Mouse (Mus musculus): ENCODE measurements around the gene Oas1e. TPM values are rescaled to one million over a fixed set of nuclear protein-coding genes. Genes with fewer than 3 reads are reported as not detected.
"Not testable (repeated sequence)": the region's sequence is repeated elsewhere in the genome, so short reads cannot be mapped to it uniquely, and the experiment has no call there.

Gene Oas1e
- polyA plus RNA-seq, 1 experiment from 2014 or later, result 0.14 TPM

GRCm38 (mm10) chr5:120803596-120803995 lies 8.3 kb upstream of the Oas1e start:
- H3K9me3 ChIP-seq, result 0 out of 2 replicates have a peak, but pooled peaks cover 6% of the 10 kb centered on the region
- ATAC-seq (ENCODE audit: low read depth), result no peak
- H3K36me3 ChIP-seq, result no peaks in the 10 kb centered on the region
- no peaks in the 10 kb centered on the region for H3K4me1 ChIP-seq (replicated peaks)
- H3K4me3 ChIP-seq, result no peak overlapping the region
- H3K4me2 ChIP-seq, result no peak overlapping the region
- WGBS, result 78% methylated on average over 2 of the region's 2 CpGs
- no peak overlapping the region for H3K27ac ChIP-seq (replicated peaks)
- H3K27me3 ChIP-seq, result no peaks in the 10 kb centered on the region
- no peak overlapping the region for H3K9ac ChIP-seq

GRCm38 (mm10) chr5:120798943-120799342 lies 3.6 kb upstream of the Oas1e start:
- H3K9me3 ChIP-seq; H3K4me2 ChIP-seq; H3K36me3 ChIP-seq; H3K27ac ChIP-seq (replicated peaks); H3K27me3 ChIP-seq; ATAC-seq (ENCODE audit: low read depth); H3K4me1 ChIP-seq (replicated peaks); H3K9ac ChIP-seq; H3K4me3 ChIP-seq: not testable (repeated sequence)
- 43% methylated on average over 1 of the region's 2 CpGs for WGBS

GRCm38 (mm10) chr5:120798147-120798546 lies 2.8 kb upstream of the Oas1e start:
- H3K27ac ChIP-seq (replicated peaks); H3K4me2 ChIP-seq; H3K27me3 ChIP-seq; H3K36me3 ChIP-seq; H3K4me1 ChIP-seq (replicated peaks); H3K4me3 ChIP-seq; H3K9me3 ChIP-seq; ATAC-seq (ENCODE audit: low read depth); H3K9ac ChIP-seq: not testable (repeated sequence)
- 84% methylated on average over 5 of the region's 5 CpGs for WGBS

GRCm38 (mm10) chr5:120793043-120793442 lies 2.3 kb downstream of the Oas1e start:
- 29% methylated on average over 2 of the region's 2 CpGs for WGBS
- H3K9ac ChIP-seq, result no peak overlapping the region
- no peaks in the 10 kb centered on the region for H3K36me3 ChIP-seq
- no peaks in the 10 kb centered on the region for H3K4me1 ChIP-seq (replicated peaks)
- no peak overlapping the region for H3K27ac ChIP-seq (replicated peaks)
- no peak for ATAC-seq (ENCODE audit: low read depth)
- no peaks in the 10 kb centered on the region for H3K9me3 ChIP-seq
- H3K4me3 ChIP-seq, result no peak overlapping the region
- no peaks in the 10 kb centered on the region for H3K27me3 ChIP-seq
- no peak overlapping the region for H3K4me2 ChIP-seq

- Histone ChIP-seq H3K4me1 (replicated peaks) (no peaks in the 10 kb centered on the region), H3K27ac (replicated peaks) (no peak overlapping the region), H3K9me3 (no peaks in the 10 kb centered on the region), H3K4me2 (no peak overlapping the region), H3K4me3 (no peak overlapping the region), H3K36me3 (no peaks in the 10 kb centered on the region), H3K9ac (no peak overlapping the region), H3K27me3 (no peaks in the 10 kb centered on the region)
- ATAC-seq (ENCODE audit: low read depth), result no peak
- WGBS, result 66% methylated on average over 3 of the region's 3 CpGs
Measured at GRCm38 (mm10) chr5:120787042-120787441, 8.3 kb downstream of the Oas1e start.

GRCm38 (mm10) chr5:120782446-120782845 lies 12.9 kb downstream of the Oas1e start:
- no peak overlapping the region for H3K4me3 ChIP-seq
- H3K36me3 ChIP-seq, result no peaks in the 10 kb centered on the region
- no peak for ATAC-seq (ENCODE audit: low read depth)
- H3K9ac ChIP-seq, result no peak overlapping the region
- no peaks in the 10 kb centered on the region for H3K4me1 ChIP-seq (replicated peaks)
- H3K27me3 ChIP-seq, result no peaks in the 10 kb centered on the region
- no peak overlapping the region for H3K27ac ChIP-seq (replicated peaks)
- no peak overlapping the region for H3K4me2 ChIP-seq
- no peaks in the 10 kb centered on the region for H3K9me3 ChIP-seq
- WGBS, result 76% methylated on average over 2 of the region's 2 CpGs

- no peaks in the 10 kb centered on the region for H3K9me3 ChIP-seq
- no peak overlapping the region for H3K4me2 ChIP-seq
- no peak overlapping the region for H3K4me3 ChIP-seq
- no peaks in the 10 kb centered on the region for H3K27me3 ChIP-seq
- no peak overlapping the region for H3K27ac ChIP-seq (replicated peaks)
- no peak for ATAC-seq (ENCODE audit: low read depth)
- no peak overlapping the region for H3K9ac ChIP-seq
- 89% methylated on average over 1 of the region's 1 CpGs for WGBS
- no peaks in the 10 kb centered on the region for H3K4me1 ChIP-seq (replicated peaks)
- H3K36me3 ChIP-seq, result no peaks in the 10 kb centered on the region
Measured at GRCm38 (mm10) chr5:120781646-120782045, 13.7 kb downstream of the Oas1e start.

GRCm38 (mm10) chr5:120779922-120780321 lies 15.4 kb downstream of the Oas1e start:
- Histone ChIP-seq H3K9me3 (no peaks in the 10 kb centered on the region), H3K4me2 (no peak overlapping the region), H3K27me3 (no peaks in the 10 kb centered on the region), H3K36me3 (no peaks in the 10 kb centered on the region), H3K27ac (replicated peaks) (no peak overlapping the region), H3K9ac (no peak overlapping the region), H3K4me1 (replicated peaks) (no peaks in the 10 kb centered on the region), H3K4me3 (no peak overlapping the region)
- no peak for ATAC-seq (ENCODE audit: low read depth)
- 66% methylated on average over 3 of the region's 3 CpGs for WGBS

- no peak overlapping the region for H3K4me2 ChIP-seq
- ATAC-seq (ENCODE audit: low read depth), result no peak
- H3K4me3 ChIP-seq, result no peak overlapping the region
- no peaks in the 10 kb centered on the region for H3K9me3 ChIP-seq
- H3K27me3 ChIP-seq, result no peaks in the 10 kb centered on the region
- no peak overlapping the region for H3K9ac ChIP-seq
- H3K27ac ChIP-seq (replicated peaks), result no peak overlapping the region
- WGBS, result 77% methylated on average over 2 of the region's 2 CpGs
- no peaks in the 10 kb centered on the region for H3K4me1 ChIP-seq (replicated peaks)
- no peaks in the 10 kb centered on the region for H3K36me3 ChIP-seq
Measured at GRCm38 (mm10) chr5:120778941-120779340, 16.4 kb downstream of the Oas1e start.

- H3K27me3 ChIP-seq, result no peaks in the 10 kb centered on the region
- no peak within 1 kb of the TSS for H3K4me2 ChIP-seq
- H3K9me3 ChIP-seq, result no peaks in the 10 kb centered on the region
- no peaks in the 10 kb centered on the region for H3K4me1 ChIP-seq (replicated peaks)
- 85% methylated on average over 9 of the region's 9 CpGs for WGBS
- no peaks in the 10 kb centered on the region for H3K36me3 ChIP-seq
- no peak for ATAC-seq (ENCODE audit: low read depth)
- no peak within 1 kb of the TSS for H3K9ac ChIP-seq
- H3K4me3 ChIP-seq, result no peak within 1 kb of the TSS
- H3K27ac ChIP-seq (replicated peaks), result no peak within 1 kb of the TSS
Measured at GRCm38 (mm10) chr5:120777478-120777877, 17.9 kb downstream of the Oas1e start, which contains the start of gene Oas3. Oas3 (minus strand) TSS chr5:120777661.

GRCm38 (mm10) chr5:120776801-120777200 lies 18.5 kb downstream of the Oas1e start:
- WGBS, result 83% methylated on average over 5 of the region's 5 CpGs
- H3K4me2 ChIP-seq, result no peak overlapping the region
- no peaks in the 10 kb centered on the region for H3K9me3 ChIP-seq
- no peak overlapping the region for H3K4me3 ChIP-seq
- no peaks in the 10 kb centered on the region for H3K4me1 ChIP-seq (replicated peaks)
- H3K9ac ChIP-seq, result no peak overlapping the region
- H3K36me3 ChIP-seq, result no peaks in the 10 kb centered on the region
- no peak for ATAC-seq (ENCODE audit: low read depth)
- no peak overlapping the region for H3K27ac ChIP-seq (replicated peaks)
- H3K27me3 ChIP-seq, result no peaks in the 10 kb centered on the region

GRCm38 (mm10) chr5:120775287-120775985 lies 19.9 kb downstream of the Oas1e start:
- Histone ChIP-seq H3K9me3 (no peaks in the 10 kb centered on the region), H3K4me2 (no peak overlapping the region), H3K9ac (no peak overlapping the region), H3K27ac (replicated peaks) (no peak overlapping the region), H3K27me3 (no peaks in the 10 kb centered on the region), H3K4me1 (replicated peaks) (no peaks in the 10 kb centered on the region), H3K36me3 (no peaks in the 10 kb centered on the region), H3K4me3 (no peak overlapping the region)
- no peak for ATAC-seq (ENCODE audit: low read depth)
- WGBS, result 85% methylated on average over 14 of the region's 14 CpGs

- H3K36me3 ChIP-seq, result no peaks in the 10 kb centered on the region
- H3K9ac ChIP-seq, result no peak overlapping the region
- H3K9me3 ChIP-seq, result no peaks in the 10 kb centered on the region
- H3K4me2 ChIP-seq, result no peak overlapping the region
- no peak for ATAC-seq (ENCODE audit: low read depth)
- H3K4me3 ChIP-seq, result no peak overlapping the region
- H3K27me3 ChIP-seq, result no peaks in the 10 kb centered on the region
- WGBS, result 80% methylated on average over 3 of the region's 3 CpGs
- H3K4me1 ChIP-seq (replicated peaks), result no peaks in the 10 kb centered on the region
- H3K27ac ChIP-seq (replicated peaks), result no peak overlapping the region
Measured at GRCm38 (mm10) chr5:120769396-120769795, 25.9 kb downstream of the Oas1e start.
